Mouse (Mus musculus): ENCODE results near the gene Odf3l1. TPM values are rescaled to one million over a fixed set of nuclear protein-coding genes. Genes with fewer than 3 reads are reported as not detected.
A peak's percentile ranks its signal among the peaks of the same experiment; 100 is the strongest.

Odf3l1 gene
- total RNA-seq, 2 experiments from 2014 or later = not detected

DNA sequence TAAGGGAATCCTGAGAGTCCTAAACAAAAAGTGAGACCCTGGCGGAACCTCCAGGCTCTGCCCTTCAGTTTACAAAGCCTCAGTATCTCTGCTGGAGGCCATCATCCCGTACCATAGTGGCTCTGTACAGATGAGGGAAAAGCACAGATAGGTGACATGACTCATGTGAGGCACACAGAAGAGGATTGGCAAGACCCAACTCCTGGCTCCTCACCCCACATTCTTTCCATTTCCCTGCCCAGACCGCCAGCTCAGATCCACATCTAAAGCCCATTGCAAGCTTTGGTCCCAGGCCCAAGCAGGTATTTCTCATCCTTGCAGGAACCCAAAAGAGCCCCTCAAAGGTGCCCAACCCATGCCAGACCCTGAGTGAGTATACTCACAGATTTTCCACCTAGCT lies 4.4 kb downstream of the Odf3l1 start:
- intact Hi-C loops (cut with DNase I) = no loop called here
- no peak for DNase-seq (ENCODE audit: extremely low spot score in 1 of 2, low spot score in 2 of 2)

DNA sequence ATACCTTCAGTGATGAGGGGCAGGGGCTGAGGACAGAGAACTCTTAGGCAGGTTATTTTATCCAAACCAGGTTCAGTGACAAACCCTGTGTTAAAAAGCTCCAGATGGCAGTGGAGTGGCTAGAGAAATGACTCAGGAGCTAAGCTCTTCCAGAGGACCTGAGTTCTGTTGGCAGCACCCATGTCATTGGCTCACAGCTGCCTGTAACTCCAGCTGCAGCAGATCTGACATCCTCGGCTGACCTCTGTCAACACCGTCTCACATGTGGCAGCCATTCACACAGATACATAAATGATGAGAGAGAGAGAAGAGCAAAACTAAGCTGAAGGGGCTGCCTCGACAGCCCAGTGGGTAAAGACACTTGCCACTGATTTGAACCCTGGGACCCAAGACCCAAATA lies 7.0 kb downstream of the Odf3l1 start:
- intact Hi-C loops (cut with DNase I) = no loop called here
- no peak for DNase-seq (ENCODE audit: extremely low spot score in 1 of 2, low spot score in 2 of 2)

DNA sequence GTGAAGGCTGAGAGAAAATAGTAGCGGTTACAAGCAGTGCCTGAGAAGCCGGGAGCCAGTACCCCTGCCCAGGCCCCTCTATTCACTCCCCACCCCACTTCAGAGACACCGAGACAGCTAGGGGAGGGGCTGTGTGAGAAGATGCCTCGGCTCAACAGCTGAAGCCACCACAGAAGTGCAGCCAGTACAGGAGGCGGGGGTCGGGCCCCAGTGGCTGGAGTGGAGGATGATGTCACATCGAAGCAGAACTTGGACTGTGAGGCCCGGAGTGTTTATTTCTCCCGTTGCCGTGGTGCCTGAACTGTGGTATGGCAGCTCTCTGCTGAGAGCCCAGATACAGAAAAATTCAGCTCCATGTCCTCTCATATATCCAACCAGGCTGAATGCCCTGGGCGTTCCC lies 12.7 kb downstream of the Odf3l1 start:
- intact Hi-C loops (cut with DNase I) = no loop called here
- DNase-seq (ENCODE audit: extremely low spot score in 1 of 2, low spot score in 2 of 2) = no peak

- intact Hi-C loops (cut with DNase I) = no loop called here
Observed at GRCm38 (mm10) chr9:56850905-56851252, 13.6 kb downstream of the Odf3l1 start.

DNA sequence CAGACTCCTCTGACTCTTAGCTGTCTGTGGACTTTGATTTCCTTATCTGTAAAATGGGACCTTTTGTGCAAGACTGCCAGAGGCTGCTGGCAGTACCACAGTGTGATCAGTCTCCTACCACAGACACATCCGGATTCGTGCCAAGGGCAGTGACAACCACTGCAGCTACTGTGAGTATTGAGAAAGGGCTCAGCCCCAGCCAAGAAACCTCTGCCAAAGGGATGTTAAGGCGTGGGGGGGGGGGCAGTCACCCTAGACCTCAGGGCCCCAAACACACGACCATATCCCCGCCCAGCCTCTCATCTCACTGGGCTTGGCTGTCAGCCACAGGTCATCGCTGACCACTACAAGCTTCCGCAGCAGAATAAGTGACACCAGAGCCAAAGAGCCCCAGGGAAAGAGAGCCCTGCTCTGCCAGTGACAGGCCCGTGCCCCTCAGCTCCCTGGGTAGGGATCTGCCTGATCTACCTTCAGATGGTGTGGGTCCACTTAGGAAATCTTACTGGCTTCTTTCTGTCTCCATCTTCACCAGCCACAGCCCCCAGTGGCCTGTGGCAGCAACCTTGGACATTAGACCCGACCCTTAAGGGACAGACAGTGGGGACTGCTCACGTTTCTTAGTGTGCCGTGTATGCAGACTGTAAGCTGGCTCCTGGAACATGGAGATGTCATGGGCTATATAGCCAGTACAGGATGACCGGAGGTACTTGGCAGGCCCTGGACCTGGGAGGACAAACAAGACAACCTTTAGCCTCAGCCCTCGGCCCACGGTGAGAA lies 14.2 kb downstream of the Odf3l1 start:
- intact Hi-C loops (cut with DNase I) = no loop called here
- no peak for DNase-seq (ENCODE audit: extremely low spot score in 1 of 2, low spot score in 2 of 2)

More at GRCm38 (mm10) chr9:56850905-56851252, 13.6 kb downstream of the Odf3l1 start:
- DNase-seq (ENCODE audit: extremely low spot score in 1 of 2, low spot score in 2 of 2) = no peak

DNA sequence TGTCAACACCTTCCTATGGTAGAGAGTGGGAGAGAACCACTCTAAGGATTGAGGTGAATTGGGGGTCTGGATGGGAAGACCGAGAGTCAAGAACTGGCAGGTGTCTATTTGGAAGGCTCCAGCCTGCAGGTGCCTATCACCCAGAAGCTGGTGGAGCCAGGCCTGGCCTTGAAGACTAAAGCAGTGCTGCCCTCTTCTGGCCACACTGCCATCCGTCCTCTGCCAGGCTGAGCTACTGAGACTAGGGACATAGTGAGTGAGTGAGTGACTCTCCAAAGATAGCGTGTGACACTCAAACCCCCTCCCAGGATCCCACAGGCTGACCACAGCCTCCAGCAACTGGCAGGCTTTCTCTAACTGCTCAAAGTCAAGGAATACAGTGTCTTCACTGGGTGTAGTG lies 17.0 kb downstream of the Odf3l1 start:
- intact Hi-C loops (cut with DNase I) = no loop called here
- DNase-seq (ENCODE audit: extremely low spot score in 1 of 2, low spot score in 2 of 2) = peak; percentile 78 to 85

DNA sequence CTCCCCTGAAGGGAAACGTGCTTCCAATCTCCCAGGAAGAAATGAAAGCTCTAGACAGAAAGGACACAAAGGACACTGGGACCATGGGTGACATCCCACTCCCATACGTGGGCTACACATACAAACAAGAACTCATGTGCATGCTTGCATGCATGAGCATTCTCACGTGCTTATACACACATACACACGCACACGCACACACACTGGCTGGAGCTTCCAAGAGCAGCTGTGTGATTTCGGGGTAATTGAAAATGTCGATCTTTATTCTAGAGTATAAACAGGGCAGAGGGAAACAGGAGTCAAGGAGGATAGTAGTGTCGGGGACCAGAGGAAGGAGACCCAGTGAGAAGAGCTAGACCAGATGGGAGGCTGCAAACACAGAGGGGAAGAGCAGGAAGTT lies 19.8 kb downstream of the Odf3l1 start:
- intact Hi-C loops (cut with DNase I) = no loop called here
- no peak for DNase-seq (ENCODE audit: extremely low spot score in 1 of 2, low spot score in 2 of 2)

- intact Hi-C loops (cut with DNase I) = loop anchor here (2.0 kb wide), 1 partner anchor 45 kb away; no protein-coding TSS in a partner anchor
Observed at GRCm38 (mm10) chr9:56843679-56844188, 20.7 kb downstream of the Odf3l1 start.

GRCm38 (mm10) chr9:56842303-56842719 lies 22.2 kb downstream of the Odf3l1 start:
- intact Hi-C loops (cut with DNase I) = loop anchor here (2.0 kb wide), 1 partner anchor 46 kb away; no protein-coding TSS in a partner anchor
- DNase-seq (ENCODE audit: extremely low spot score in 1 of 2, low spot score in 2 of 2) = no peak

More at GRCm38 (mm10) chr9:56843679-56844188, 20.7 kb downstream of the Odf3l1 start:
- DNase-seq (ENCODE audit: extremely low spot score in 1 of 2, low spot score in 2 of 2) = peak; percentile 64 to 77

- intact Hi-C loops (cut with DNase I) = loop anchor here (2.0 kb wide), 1 partner anchor 47 kb away; no protein-coding TSS in a partner anchor
- DNase-seq (ENCODE audit: extremely low spot score in 1 of 2, low spot score in 2 of 2) = no peak
Observed at GRCm38 (mm10) chr9:56841864-56842263, 22.6 kb downstream of the Odf3l1 start.

DNA sequence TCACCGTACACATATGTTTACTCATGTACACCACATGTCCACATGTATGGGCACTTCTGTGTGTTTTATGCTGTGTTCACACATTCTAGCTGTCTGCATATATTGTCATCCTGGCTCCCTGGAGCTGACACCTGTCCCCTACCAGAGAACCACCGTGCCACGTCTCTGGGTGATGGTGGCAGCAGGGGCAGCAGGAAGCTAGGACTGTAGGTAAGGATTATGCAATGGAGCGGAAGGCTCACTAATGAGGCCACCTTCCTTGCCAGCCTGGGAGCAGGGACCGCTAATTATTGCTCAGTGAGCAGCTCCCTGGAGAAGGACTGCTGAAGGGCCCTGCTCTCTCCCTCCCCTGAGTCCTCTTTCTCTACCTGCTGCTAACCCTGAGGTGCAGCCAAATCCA lies 23.8 kb downstream of the Odf3l1 start:
- no peak for DNase-seq (ENCODE audit: extremely low spot score in 1 of 2, low spot score in 2 of 2)
- intact Hi-C loops (cut with DNase I) = no loop called here

DNA sequence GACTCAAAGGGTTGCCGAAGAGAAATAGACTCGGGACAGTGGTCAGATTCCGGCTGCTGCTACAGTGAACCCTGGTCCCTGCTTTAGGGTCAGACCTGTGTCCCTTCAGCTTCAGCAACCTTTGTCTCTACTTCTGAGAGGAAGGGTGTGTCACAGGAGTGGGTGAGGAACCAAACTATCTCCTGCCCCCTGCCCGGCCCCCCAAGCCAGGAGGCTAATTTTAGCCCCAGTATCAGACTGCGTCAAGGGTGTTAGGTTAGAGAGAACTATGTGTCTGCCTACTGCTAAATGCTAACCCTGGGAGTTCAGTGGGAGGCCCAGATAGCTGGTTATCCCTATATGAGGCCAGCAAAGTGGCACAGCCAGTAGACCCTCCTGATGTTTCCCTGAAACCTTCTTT lies 29.3 kb downstream of the Odf3l1 start:
- DNase-seq (ENCODE audit: extremely low spot score in 1 of 2, low spot score in 2 of 2) = no peak
- intact Hi-C loops (cut with DNase I) = no loop called here

- DNase-seq (ENCODE audit: extremely low spot score in 1 of 2, low spot score in 2 of 2) = no peak
- intact Hi-C loops (cut with DNase I) = no loop called here
Observed at GRCm38 (mm10) chr9:56832900-56833299, 31.6 kb downstream of the Odf3l1 start.

GRCm38 (mm10) chr9:56831904-56832303 lies 32.6 kb downstream of the Odf3l1 start:
- intact Hi-C loops (cut with DNase I) = no loop called here

DNA sequence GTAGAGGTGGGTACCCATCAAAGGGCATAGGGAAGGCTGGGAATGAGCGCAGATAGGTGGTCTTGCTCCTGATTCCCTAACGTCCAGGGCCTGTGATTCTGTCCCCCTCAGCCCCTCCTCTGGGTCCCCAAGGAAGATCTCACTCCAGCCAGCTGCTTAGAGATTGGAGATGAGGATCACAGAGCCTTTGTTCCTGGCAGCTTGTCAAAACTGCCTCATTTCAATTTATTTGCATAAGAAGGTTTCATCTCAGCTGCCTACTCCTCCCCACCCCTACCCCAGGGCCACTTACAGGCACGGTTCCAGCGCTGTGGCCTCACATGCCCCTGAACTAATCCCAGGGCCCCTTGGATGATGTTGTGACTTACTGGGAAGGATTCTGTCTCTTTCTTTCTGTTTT lies 34.3 kb downstream of the Odf3l1 start:
- DNase-seq (ENCODE audit: extremely low spot score in 1 of 2, low spot score in 2 of 2) = peak; percentile 56 to 61

More at GRCm38 (mm10) chr9:56831904-56832303, 32.6 kb downstream of the Odf3l1 start:
- no peak for DNase-seq (ENCODE audit: extremely low spot score in 1 of 2, low spot score in 2 of 2)

DNA sequence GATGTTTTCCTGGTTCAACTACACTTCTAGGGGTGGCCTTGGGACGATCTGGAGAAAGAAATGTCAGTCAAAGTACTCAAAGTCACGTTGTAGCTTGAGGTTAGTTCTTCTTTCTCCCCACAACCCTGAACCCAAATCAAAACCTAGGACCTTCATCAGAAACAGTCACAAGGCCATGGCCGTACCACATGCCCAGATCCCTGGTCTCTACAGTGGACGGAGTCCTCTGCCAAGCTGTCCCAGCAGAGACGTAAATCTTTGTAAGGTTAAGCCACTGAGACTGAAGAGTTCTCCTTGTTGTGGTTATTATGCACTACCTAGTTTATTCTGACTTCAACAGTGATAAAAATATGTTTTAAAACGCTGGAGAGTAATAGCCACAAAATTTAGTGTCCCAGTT lies 35.6 kb downstream of the Odf3l1 start:
- no peak for DNase-seq (ENCODE audit: extremely low spot score in 1 of 2, low spot score in 2 of 2)
- intact Hi-C loops (cut with DNase I) = loop anchor here (10.0 kb wide), 1 partner anchor 194 kb away; no protein-coding TSS in a partner anchor

More for the DNA sequence above, 34.3 kb downstream of the Odf3l1 start:
- intact Hi-C loops (cut with DNase I) = no loop called here

GRCm38 (mm10) chr9:56828146-56828545 lies 36.3 kb downstream of the Odf3l1 start:
- intact Hi-C loops (cut with DNase I) = loop anchor here (10.0 kb wide), 1 partner anchor 193 kb away; no protein-coding TSS in a partner anchor
- DNase-seq (ENCODE audit: extremely low spot score in 1 of 2, low spot score in 2 of 2) = no peak

- intact Hi-C loops (cut with DNase I) = loop anchor here (10.0 kb wide), 1 partner anchor 191 kb away; no protein-coding TSS in a partner anchor
Observed at GRCm38 (mm10) chr9:56825476-56826213, 38.8 kb downstream of the Odf3l1 start.

DNA sequence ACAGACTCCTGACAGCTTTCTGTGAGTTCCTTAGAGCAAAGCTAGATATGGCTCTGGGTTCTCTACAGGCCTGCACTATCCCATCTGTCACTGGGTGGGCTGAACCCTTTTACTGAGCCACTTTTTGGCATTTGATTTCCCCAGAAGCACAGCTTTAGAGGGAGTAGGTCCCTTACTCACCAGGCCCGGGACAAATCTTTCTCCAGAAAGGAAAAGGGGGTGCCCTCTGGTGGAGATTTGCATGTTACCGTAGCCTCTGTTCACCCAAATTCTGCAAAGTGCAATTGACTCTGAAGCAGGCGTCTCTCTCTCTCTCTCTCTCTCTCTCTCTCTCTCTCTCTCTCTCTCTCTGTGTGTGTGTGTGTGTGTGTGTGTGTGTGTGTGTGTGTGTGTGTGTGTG lies 39.6 kb downstream of the Odf3l1 start:
- intact Hi-C loops (cut with DNase I) = loop anchor here (10.0 kb wide), 1 partner anchor 190 kb away; no protein-coding TSS in a partner anchor

More at GRCm38 (mm10) chr9:56825476-56826213, 38.8 kb downstream of the Odf3l1 start:
- DNase-seq (ENCODE audit: extremely low spot score in 1 of 2, low spot score in 2 of 2) = no peak

More for the DNA sequence above, 39.6 kb downstream of the Odf3l1 start:
- DNase-seq (ENCODE audit: extremely low spot score in 1 of 2, low spot score in 2 of 2) = no peak

Measured in left cerebral cortex, postnatal 10 days (tissue).